Comparison of ENCODE assay signal across 9 mouse cellular contexts in genomic region chr10:107493580-107494474, GRCm38 (mm10). TPM values are rescaled to one million over a fixed set of nuclear protein-coding genes. Genes with fewer than 3 reads are reported as not detected.
DNase-seq lines count a peak whose midpoint lies in the region; ATAC-seq lines count a peak whose summit lies in the region.
"Had no signal": no experiment of that assay in that cellular context is flagged by ENCODE, and none has a peak within 500 bp of the region (broad histone marks: within the 10 kb centered on the region; RNA-seq: fewer than 3 reads in every experiment).

No protein-coding gene starts in this region.

- H3K9ac ChIP-seq in liver, embryonic 12.5 days, result no peak overlapping the region

- ATAC-seq in frontal cortex, adult (ENCODE audit: low TSS enrichment), result peak; percentile 58
- ATAC-seq in liver, embryonic 12.5 days, result no peak

- no peak overlapping the region for H3K4me3 ChIP-seq in liver, embryonic 12.5 days

- H3K36me3 ChIP-seq in liver, embryonic 12.5 days, result no peaks in the 10 kb centered on the region

- no peak overlapping the region for H3K27ac ChIP-seq in liver, embryonic 12.5 days

- DNase-seq in frontal cortex, postnatal 25 days (ENCODE audit: low spot score in 2 of 2), result no peak
- DNase-seq in right cerebral cortex, adult 18-20 months, result peak; percentile 5
- no peak for DNase-seq in right cerebral cortex, adult 2 months (ENCODE audit: low spot score in 2 of 2)
- DNase-seq in ovary, postnatal 36 days (ENCODE audit: low spot score), result no peak
- DNase-seq in right cerebral cortex, postnatal 4 days, result no peak
- DNase-seq in left cerebral cortex, adult 9 months (ENCODE audit: low spot score in 2 of 2), result no peak
- DNase-seq: thymus, postnatal 4 days had no signal

- no peaks in the 10 kb centered on the region for H3K27me3 ChIP-seq in liver, embryonic 12.5 days (replicated peaks)

- H3K4me2 ChIP-seq in liver, embryonic 12.5 days, result peak overlapping the region; percentile 32; the same call in 1 of the 2 replicates

- H3K4me1 ChIP-seq in liver, embryonic 12.5 days, result no peaks in the 10 kb centered on the region

- no peaks in the 10 kb centered on the region for H3K9me3 ChIP-seq in liver, embryonic 12.5 days (replicated peaks)

- WGBS in liver, embryonic 12.5 days (ENCODE audit: insufficient replicate concordance), result 32% methylated on average over 20 of the region's 20 CpGs

RNA-seq across cellular contexts. Expression of gene Myf6, which starts 0.7 kb away (rescaled TPM):
- not detected in 2 replicates for polyA plus RNA-seq in liver, embryonic 12.5 days (2016; fragmentation: Nextera tagmentation; extraction: Ambion mirVana)

RNA-seq across cellular contexts. Expression of gene Myf5, which starts 7.9 kb away (rescaled TPM):
- polyA plus RNA-seq in liver, embryonic 12.5 days (2016; fragmentation: Nextera tagmentation; extraction: Ambion mirVana), result 0.10 and 0.51 TPM in 2 replicates
